Mouse (Mus musculus) midbrain, embryonic 16.5 days (tissue): ENCODE results near the gene Smap1. TPM values are rescaled to one million over a fixed set of nuclear protein-coding genes. Genes with fewer than 3 reads are reported as not detected.

Source experiments
- ATAC-seq: fragments of 200-750 bp; cut with Nextera tagmentation; 2 replicates; pipeline ENCODE4 v1.8.0; 2017; ENCODE audit warnings: moderate TSS enrichment
- H3K27ac ChIP-seq: fragments of 300-500 bp; sonication (generic); 2 replicates; pipeline ENCODE4 v1.5.1; 2014; ENCODE audit warnings: mild to moderate bottlenecking, low read length, mixed read lengths
- H3K27me3 ChIP-seq: fragments of 300-500 bp; sonication (generic); 2 replicates; pipeline ENCODE4 v1.6.1; 2014; ENCODE audit warnings: low read depth, low read length, mixed read lengths; ENCODE audit not compliant: control insufficient read depth, insufficient read depth
- H3K36me3 ChIP-seq: fragments of 300-500 bp; sonication (generic); 2 replicates; pipeline ENCODE4 v1.6.1; 2014; ENCODE audit warnings: mild to moderate bottlenecking, low read length, moderate library complexity, mixed read lengths; ENCODE audit not compliant: control insufficient read depth, insufficient read depth
- H3K4me1 ChIP-seq: fragments of 300-500 bp; sonication (generic); 2 replicates; pipeline ENCODE4 v1.6.1; 2014; ENCODE audit warnings: mild to moderate bottlenecking, low read length, mixed read lengths; ENCODE audit not compliant: control insufficient read depth, insufficient read depth
- H3K4me2 ChIP-seq: fragments of 300-500 bp; sonication (generic); 2 replicates; pipeline ENCODE4 v1.6.1; 2014; ENCODE audit warnings: mild to moderate bottlenecking, low read length, mixed read lengths
- H3K4me3 ChIP-seq: fragments of 300-500 bp; sonication (generic); 2 replicates; pipeline ENCODE4 v1.5.1; 2014; ENCODE audit warnings: low read depth, mild to moderate bottlenecking, low read length, moderate library complexity, mixed read lengths
- H3K9ac ChIP-seq: fragments of 300-500 bp; sonication (generic); 2 replicates; pipeline ENCODE4 v1.6.1; 2014; ENCODE audit warnings: low read depth, low read length, mixed read lengths
- H3K9me3 ChIP-seq: fragments of 300-500 bp; sonication (generic); replicated peaks from 2 replicates; pipeline ENCODE4 v1.6.1; 2014; ENCODE audit warnings: mild to moderate bottlenecking, low read length, mixed read lengths; ENCODE audit not compliant: control insufficient read depth, poor library complexity, severe bottlenecking
- WGBS: fragments of 180-500 bp; shearing (Covaris S2); extraction: QIAGEN DNeasy Blood & Tissue Kit; methylation state at CpG from one replicate; pipeline ENCODE4 v1.1.7; 2014; 5-methylcytosine and 5-hydroxymethylcytosine counted together
- polyA plus RNA-seq: library from polyadenylated mRNA; unstranded; fragments of >200 nt; fragmentation: Nextera tagmentation; extraction: Ambion mirVana; gene quantifications from 2 replicates; pipeline ENCODE4 v1.2.1, GENCODE M21; 2015

Gene Smap1
- polyA plus RNA-seq, 1 experiment from 2014 or later = 111 TPM

DNA sequence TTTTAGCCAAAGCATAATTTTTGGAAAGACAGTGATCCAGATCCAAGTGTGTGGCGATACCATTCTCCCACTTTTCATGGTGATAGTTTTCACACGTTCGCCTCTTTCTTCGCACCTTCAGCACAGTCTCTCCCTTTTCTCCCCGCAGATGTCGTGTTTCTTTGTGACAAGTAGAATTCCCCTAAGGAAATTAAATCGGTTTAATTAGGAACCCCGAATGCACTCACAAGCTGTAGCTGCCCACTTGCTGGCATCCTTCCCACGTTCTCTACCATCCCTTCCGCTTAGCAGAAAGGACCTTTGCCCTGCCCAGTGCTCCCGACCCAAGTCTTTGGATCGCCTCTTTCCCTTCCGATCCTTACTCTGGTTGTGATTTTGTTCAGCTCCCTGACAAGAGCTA, 31.8 kb upstream of the Smap1 start:
- Histone ChIP-seq H3K27ac (no peak overlapping the region), H3K4me2 (no peak overlapping the region), H3K4me3 (no peak overlapping the region), H3K9ac (no peak overlapping the region), H3K9me3 (no peaks in the 10 kb centered on the region), H3K36me3 (no peaks in the 10 kb centered on the region), H3K27me3 (no peaks in the 10 kb centered on the region), H3K4me1 (peaks cover 2% of the 10 kb centered on the region; the same call in 1 of the 2 replicates)
- WGBS = 87% methylated on average over 13 of the region's 13 CpGs
- no peak for ATAC-seq

DNA sequence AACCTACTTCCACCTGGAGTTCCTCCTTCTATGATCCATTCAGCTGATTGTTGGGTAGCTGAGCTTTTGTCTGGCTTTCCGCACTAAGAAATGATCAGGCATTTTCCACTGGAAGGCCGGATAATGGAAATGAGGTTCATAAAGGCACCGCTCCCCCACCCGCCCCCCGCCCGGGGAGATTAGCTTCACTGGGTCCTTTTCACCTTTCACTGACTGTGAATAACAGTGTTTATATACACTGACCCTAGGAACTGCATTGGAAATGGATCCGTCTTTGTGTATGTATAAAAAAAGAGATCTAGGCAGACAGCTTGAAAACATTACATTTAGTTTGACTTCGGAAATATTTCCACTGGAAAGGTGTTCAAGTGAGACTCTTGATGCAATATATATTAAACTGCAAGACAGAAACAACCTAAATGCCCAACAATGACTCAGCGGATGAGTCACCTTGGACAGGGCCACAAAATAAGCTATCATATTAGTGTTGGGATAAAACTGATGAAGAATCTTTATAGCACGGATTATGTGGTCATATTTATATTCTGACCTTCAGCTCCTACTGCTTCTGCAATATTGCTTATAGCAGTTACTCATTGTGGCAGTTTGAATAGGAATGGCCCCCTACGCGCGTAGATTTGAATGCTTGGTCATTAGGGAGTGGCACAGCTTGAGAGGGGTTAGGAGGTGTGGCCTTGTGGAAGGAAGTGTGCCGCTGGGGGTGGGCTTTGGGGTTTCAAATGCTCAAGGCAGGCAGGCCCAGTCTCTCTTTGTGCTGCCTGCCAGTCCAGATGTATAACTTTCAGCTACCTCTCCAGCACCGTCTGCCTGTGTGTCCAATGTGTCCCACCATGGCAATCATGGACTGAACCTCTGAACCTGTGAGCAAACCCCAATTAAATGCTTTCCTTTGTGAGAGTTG, 26.9 kb upstream of the Smap1 start:
- Histone ChIP-seq H3K27ac (no peak overlapping the region), H3K9ac (no peak overlapping the region)

GRCm38 (mm10) chr1:23948290-23948689, 26.2 kb upstream of the Smap1 start:
- Histone ChIP-seq H3K27me3 (no peaks in the 10 kb centered on the region), H3K36me3 (no peaks in the 10 kb centered on the region), H3K4me2 (peak overlapping the region; percentile 22; the same call in 1 of the 2 replicates), H3K4me3 (no peak overlapping the region), H3K9me3 (no peaks in the 10 kb centered on the region), H3K4me1 (peaks cover 7% of the 10 kb centered on the region; the same call in 1 of the 2 replicates), H3K27ac (no peak overlapping the region), H3K9ac (no peak overlapping the region)
- ATAC-seq = no peak
- WGBS = 29% methylated on average over 7 of the region's 7 CpGs

More for the DNA sequence above, 26.9 kb upstream of the Smap1 start:
- ATAC-seq = no peak
- H3K4me2 ChIP-seq = peak overlapping the region; percentile 22; the same call in 1 of the 2 replicates
- H3K4me1 ChIP-seq = peaks cover 7% of the 10 kb centered on the region; the same call in 1 of the 2 replicates
- no peaks in the 10 kb centered on the region for H3K36me3 ChIP-seq
- no peaks in the 10 kb centered on the region for H3K9me3 ChIP-seq
- no peak overlapping the region for H3K4me3 ChIP-seq
- WGBS = 47% methylated on average over 15 of the region's 15 CpGs
- H3K27me3 ChIP-seq = no peaks in the 10 kb centered on the region

DNA sequence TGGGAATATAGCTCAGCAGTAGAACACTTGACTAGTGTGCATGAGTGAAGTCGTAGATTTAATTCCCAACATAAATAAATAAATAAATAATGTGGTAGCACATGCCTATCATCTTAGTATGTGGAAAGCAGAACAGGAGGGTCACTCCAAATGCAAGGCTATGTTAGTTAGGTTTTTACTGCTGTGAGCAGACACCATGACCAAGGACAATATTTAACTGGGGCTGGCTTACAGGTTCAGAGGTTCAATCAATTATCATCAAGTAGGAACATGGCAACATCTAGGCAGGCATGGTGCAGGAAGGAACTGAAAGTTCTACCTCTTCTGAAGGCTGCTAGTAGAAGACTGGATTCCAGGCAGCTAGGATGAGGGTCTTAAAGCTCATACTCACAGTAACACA, 22.0 kb upstream of the Smap1 start:
- Histone ChIP-seq H3K9ac (no peak overlapping the region), H3K4me3 (no peak overlapping the region), H3K27ac (no peak overlapping the region), H3K27me3 (no peaks in the 10 kb centered on the region), H3K36me3 (no peaks in the 10 kb centered on the region), H3K4me1 (peaks cover 7% of the 10 kb centered on the region; the same call in 1 of the 2 replicates), H3K4me2 (no peak overlapping the region), H3K9me3 (no peaks in the 10 kb centered on the region)
- no peak for ATAC-seq
- WGBS = 91% methylated on average over 1 of the region's 1 CpGs

DNA sequence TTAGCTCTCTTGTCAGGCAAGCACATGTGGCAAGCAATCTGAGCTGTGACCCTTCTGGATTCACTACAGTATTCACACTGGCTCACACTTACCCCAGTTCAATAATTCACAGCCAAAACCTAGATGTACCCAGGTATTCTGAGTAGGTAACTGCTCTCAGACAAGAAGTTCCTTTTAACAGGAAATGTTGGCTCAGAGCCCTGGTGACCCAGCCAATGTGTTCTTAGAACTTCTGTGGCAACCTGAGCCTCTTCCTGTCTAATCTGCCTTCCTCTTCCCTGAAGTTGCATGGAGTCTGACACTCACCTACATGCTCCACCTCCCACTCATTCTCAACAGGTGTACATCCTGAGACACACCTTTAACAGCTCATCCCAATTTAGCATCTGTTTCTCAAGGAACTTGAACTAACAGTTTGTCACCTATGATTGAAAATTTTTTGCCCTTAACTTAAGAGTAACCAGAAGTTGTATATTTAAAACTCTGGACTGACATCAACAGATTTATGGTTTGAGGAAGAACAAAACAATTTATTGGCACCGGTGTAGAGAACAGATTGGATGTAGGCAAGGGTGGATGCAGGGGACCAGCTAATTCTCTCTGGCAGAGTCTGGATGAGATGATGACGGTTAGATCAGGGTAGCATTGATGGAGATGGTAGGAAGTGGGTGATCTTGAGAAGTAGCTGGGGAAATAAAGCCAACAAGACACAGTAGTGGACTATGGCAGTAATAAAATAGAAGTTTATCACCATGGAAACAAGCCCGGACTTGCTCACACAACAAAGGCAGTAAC, 21.2 kb upstream of the Smap1 start:
- H3K36me3 ChIP-seq = no peaks in the 10 kb centered on the region
- H3K4me3 ChIP-seq = no peak overlapping the region
- H3K9ac ChIP-seq = no peak overlapping the region
- ATAC-seq = no peak
- peaks cover 2% of the 10 kb centered on the region; the same call in 1 of the 2 replicates for H3K4me1 ChIP-seq
- no peaks in the 10 kb centered on the region for H3K27me3 ChIP-seq
- no peak overlapping the region for H3K27ac ChIP-seq
- no peaks in the 10 kb centered on the region for H3K9me3 ChIP-seq
- H3K4me2 ChIP-seq = no peak overlapping the region
- 75% methylated on average over 3 of the region's 3 CpGs for WGBS

DNA sequence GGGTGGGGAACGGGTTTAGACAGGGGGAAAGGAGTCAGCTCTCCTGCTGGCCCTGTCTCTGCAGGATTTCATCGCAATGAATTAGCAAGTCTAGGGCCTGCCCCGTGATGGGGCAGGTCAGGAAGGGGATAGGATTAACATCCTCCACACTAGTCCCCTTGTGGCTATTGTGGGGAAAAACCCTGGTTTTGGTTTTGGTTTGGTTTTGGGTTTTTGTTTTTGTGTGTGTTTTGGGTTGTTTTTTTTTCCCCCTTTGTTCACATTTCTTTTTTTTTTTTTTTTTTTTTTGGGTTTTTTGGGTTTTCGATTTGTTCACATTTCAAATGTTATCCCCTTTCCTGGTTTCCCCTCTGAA, 13.3 kb upstream of the Smap1 start:
- Histone ChIP-seq H3K4me3 (no peak overlapping the region), H3K4me2 (no peak overlapping the region), H3K9ac (no peak overlapping the region; the same call in 1 of the 2 replicates), H3K36me3 (no peaks in the 10 kb centered on the region), H3K9me3 (no peaks in the 10 kb centered on the region), H3K27me3 (no peaks in the 10 kb centered on the region), H3K4me1 (no peaks in the 10 kb centered on the region; the same call in 1 of the 2 replicates), H3K27ac (no peak overlapping the region)
- WGBS = 28% methylated on average over 4 of the region's 4 CpGs
- ATAC-seq = no peak

GRCm38 (mm10) chr1:23934669-23935407, 12.7 kb upstream of the Smap1 start:
- ATAC-seq = peak; percentile 45; the same call in 1 of the 2 replicates
- H3K4me1 ChIP-seq = no peaks in the 10 kb centered on the region; the same call in 1 of the 2 replicates
- H3K4me2 ChIP-seq = no peak overlapping the region
- H3K9me3 ChIP-seq = no peaks in the 10 kb centered on the region
- no peaks in the 10 kb centered on the region for H3K36me3 ChIP-seq
- H3K27ac ChIP-seq = no peak overlapping the region
- no peaks in the 10 kb centered on the region for H3K27me3 ChIP-seq
- WGBS = 45% methylated on average over 8 of the region's 8 CpGs
- H3K4me3 ChIP-seq = no peak overlapping the region
- no peak overlapping the region; the same call in 1 of the 2 replicates for H3K9ac ChIP-seq

- no peaks in the 10 kb centered on the region for H3K36me3 ChIP-seq
- WGBS = 94% methylated on average over 6 of the region's 6 CpGs
- no peak overlapping the region for H3K27ac ChIP-seq
Observed at GRCm38 (mm10) chr1:23929410-23929809, 7.3 kb upstream of the Smap1 start.

More at GRCm38 (mm10) chr1:23929410-23929809, 7.3 kb upstream of the Smap1 start:
- H3K27me3 ChIP-seq = no peaks in the 10 kb centered on the region
- H3K9me3 ChIP-seq = peaks cover 3% of the 10 kb centered on the region; the same call in 1 of the 2 replicates
- ATAC-seq = no peak
- H3K9ac ChIP-seq = no peak overlapping the region
- no peak overlapping the region for H3K4me2 ChIP-seq
- no peak overlapping the region for H3K4me3 ChIP-seq
- H3K4me1 ChIP-seq = no peaks in the 10 kb centered on the region
